Mouse (Mus musculus): ENCODE data around the gene Erc2. TPM values are rescaled to one million over a fixed set of nuclear protein-coding genes. Genes with fewer than 3 reads are reported as not detected.

Gene Erc2
- total and polyA plus RNA-seq, 2 experiments = 6.1 to 7.0 TPM

DNA sequence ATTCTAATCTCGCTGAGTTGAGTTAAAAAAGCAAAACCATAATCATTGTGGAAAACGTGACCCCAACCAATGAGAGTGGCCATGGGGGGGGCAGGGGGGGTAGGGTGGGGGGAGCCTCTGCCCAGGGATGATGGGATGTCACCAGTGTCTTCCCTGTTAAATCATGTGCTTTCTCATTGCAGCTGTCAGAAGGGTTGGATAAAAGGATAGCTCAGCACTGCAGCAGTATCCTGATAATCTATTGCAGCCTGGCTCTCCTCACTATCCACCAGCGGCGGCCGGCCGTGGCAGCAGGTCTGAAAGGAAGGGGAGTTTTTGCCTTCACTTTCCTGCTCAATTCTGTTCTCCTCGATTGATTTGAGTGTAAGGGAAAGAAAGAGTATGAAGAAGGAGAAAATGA lies 853.2 kb downstream of the Erc2 start:
- Histone ChIP-seq H3K4me1 (ENCODE audit: control insufficient read depth, insufficient read depth, low read length) (no peaks in the 10 kb centered on the region), H3K9ac (ENCODE audit: low read depth, low read length) (no peak overlapping the region), H3K27ac (replicated peaks; ENCODE audit: insufficient read depth, low read depth, low read length) (no peak overlapping the region), H3K79me2 (ENCODE audit: control insufficient read depth, insufficient read depth, low read length) (no peaks in the 10 kb centered on the region), H3K27me3 (ENCODE audit: control insufficient read depth, insufficient read depth, low read length) (no peaks in the 10 kb centered on the region), H3K36me3 (ENCODE audit: control insufficient read depth, insufficient read depth, low read length) (no peaks in the 10 kb centered on the region), H3K4me3 (ENCODE audit: insufficient read depth, low read depth, low read length) (no peak overlapping the region)
- TF ChIP-seq CTCF (IDR thresholded peaks at IDR 0.05; ENCODE audit: low read depth, low read length) (no peak), POLR2A (IDR thresholded peaks at IDR 0.05; ENCODE audit: extremely low read depth, insufficient read depth, low read length) (no peak)
- WGBS = 70% methylated on average over 7 of the region's 7 CpGs
- DNase-seq (ENCODE audit: extremely low read depth, low read depth, low spot score) = no peak

DNA sequence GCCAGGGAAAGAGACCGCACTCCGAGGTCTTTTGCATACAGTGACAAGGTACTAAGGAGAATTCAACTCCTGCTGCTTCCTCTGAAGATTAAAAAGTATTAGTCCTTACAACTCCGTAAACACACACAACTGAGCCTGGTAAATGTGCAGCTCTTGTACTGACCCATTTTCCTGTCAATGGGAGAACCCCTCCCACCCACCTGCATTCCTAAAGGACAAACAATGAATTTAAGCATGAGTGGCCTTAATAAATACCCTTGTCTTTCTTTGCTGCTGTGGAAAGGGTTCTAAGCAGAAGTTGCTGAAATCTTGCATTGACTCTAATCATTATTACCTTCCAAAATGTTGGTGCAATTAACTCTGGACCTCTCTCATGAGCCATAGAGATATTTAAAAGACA lies 854.5 kb downstream of the Erc2 start:
- Histone ChIP-seq H3K4me3 (ENCODE audit: insufficient read depth, low read depth, low read length) (no peak overlapping the region), H3K79me2 (ENCODE audit: control insufficient read depth, insufficient read depth, low read length) (no peaks in the 10 kb centered on the region), H3K27ac (replicated peaks; ENCODE audit: insufficient read depth, low read depth, low read length) (no peak overlapping the region), H3K4me1 (ENCODE audit: control insufficient read depth, insufficient read depth, low read length) (no peaks in the 10 kb centered on the region), H3K9ac (ENCODE audit: low read depth, low read length) (no peak overlapping the region), H3K36me3 (ENCODE audit: control insufficient read depth, insufficient read depth, low read length) (no peaks in the 10 kb centered on the region), H3K27me3 (ENCODE audit: control insufficient read depth, insufficient read depth, low read length) (no peaks in the 10 kb centered on the region)
- TF ChIP-seq POLR2A (IDR thresholded peaks at IDR 0.05; ENCODE audit: extremely low read depth, insufficient read depth, low read length) (no peak), CTCF (IDR thresholded peaks at IDR 0.05; ENCODE audit: low read depth, low read length) (no peak)
- 79% methylated on average over 3 of the region's 3 CpGs for WGBS
- no peak for DNase-seq (ENCODE audit: extremely low read depth, low read depth, low spot score)

DNA sequence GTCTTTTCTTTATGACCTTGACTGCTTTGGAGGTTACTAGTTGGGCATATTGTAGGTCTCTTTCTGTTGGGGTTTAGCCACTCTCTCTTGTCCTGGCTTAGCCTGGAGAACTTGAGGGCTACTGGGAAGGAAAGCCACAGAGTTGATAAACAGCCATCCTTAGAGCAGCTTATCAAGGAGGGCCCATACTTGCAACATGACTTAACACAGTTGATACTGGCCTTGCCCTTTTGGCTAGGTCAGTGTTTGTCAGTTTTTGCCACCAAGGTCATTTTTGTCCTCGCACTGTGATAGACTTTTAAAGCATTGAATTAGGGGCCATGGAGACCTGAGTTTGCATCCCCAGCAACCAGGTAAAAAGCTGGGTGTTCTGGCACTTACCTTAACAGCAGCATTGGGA lies 858.6 kb downstream of the Erc2 start:
- Histone ChIP-seq H3K4me1 (ENCODE audit: control insufficient read depth, insufficient read depth, low read length) (no peaks in the 10 kb centered on the region), H3K36me3 (ENCODE audit: control insufficient read depth, insufficient read depth, low read length) (no peaks in the 10 kb centered on the region), H3K27ac (replicated peaks; ENCODE audit: insufficient read depth, low read depth, low read length) (no peak overlapping the region), H3K27me3 (ENCODE audit: control insufficient read depth, insufficient read depth, low read length) (no peaks in the 10 kb centered on the region), H3K4me3 (ENCODE audit: insufficient read depth, low read depth, low read length) (no peak overlapping the region), H3K79me2 (ENCODE audit: control insufficient read depth, insufficient read depth, low read length) (no peaks in the 10 kb centered on the region), H3K9ac (ENCODE audit: low read depth, low read length) (no peak overlapping the region)
- WGBS = 82% methylated on average over 1 of the region's 1 CpGs
- no peak for DNase-seq (ENCODE audit: extremely low read depth, low read depth, low spot score)
- TF ChIP-seq POLR2A (IDR thresholded peaks at IDR 0.05; ENCODE audit: extremely low read depth, insufficient read depth, low read length) = no peak

DNA sequence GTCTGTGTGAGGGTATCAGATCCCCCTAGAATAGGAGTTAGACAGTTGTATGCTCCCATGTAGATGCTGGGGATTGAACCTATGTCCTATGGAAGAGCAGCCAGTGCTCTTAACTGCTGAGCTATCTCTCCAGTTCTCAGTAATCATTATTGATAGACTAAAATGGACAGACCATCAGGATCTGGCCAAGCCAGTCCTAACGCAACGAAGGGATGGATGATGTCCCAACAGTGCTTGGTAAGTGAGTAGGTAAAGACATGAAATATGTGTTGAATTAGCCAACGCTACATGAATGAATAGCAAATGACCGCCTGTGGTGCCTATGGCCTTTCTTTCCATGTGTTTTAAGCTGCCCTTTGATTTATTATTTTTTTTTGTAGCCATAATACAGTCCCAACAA lies 871.6 kb downstream of the Erc2 start:
- 92% methylated on average over 4 of the region's 4 CpGs for WGBS
- no peaks in the 10 kb centered on the region for H3K79me2 ChIP-seq (ENCODE audit: control insufficient read depth, insufficient read depth, low read length)
- no peaks in the 10 kb centered on the region for H3K36me3 ChIP-seq (ENCODE audit: control insufficient read depth, insufficient read depth, low read length)
- H3K4me3 ChIP-seq (ENCODE audit: insufficient read depth, low read depth, low read length) = no peak overlapping the region
- H3K27me3 ChIP-seq (ENCODE audit: control insufficient read depth, insufficient read depth, low read length) = no peaks in the 10 kb centered on the region
- no peak overlapping the region for H3K27ac ChIP-seq (replicated peaks; ENCODE audit: insufficient read depth, low read depth, low read length)
- H3K9ac ChIP-seq (ENCODE audit: low read depth, low read length) = no peak overlapping the region
- H3K4me1 ChIP-seq (ENCODE audit: control insufficient read depth, insufficient read depth, low read length) = no peaks in the 10 kb centered on the region
- DNase-seq (ENCODE audit: extremely low read depth, low read depth, low spot score) = no peak
- no peak for TF ChIP-seq POLR2A (IDR thresholded peaks at IDR 0.05; ENCODE audit: extremely low read depth, insufficient read depth, low read length)
- no peak for TF ChIP-seq CTCF (IDR thresholded peaks at IDR 0.05; ENCODE audit: low read depth, low read length)

DNA sequence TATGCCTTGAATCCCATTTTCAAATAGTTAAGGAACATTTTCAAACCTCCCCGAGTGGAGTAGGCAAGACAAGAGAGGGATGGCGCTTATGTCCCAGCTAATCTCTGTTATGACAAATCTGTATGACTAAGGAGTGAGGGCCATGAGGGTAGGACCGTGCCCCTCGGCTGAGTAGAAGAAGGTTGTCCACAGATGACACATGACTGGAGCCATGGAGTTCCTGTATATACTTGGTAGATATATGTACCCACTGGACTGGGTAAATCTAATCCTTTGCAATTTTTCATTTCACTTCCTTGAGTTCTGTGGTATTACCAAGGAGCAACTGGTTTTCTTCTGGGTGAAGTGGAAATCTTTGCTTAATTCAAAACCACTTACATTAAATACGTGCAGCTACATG lies 872.0 kb downstream of the Erc2 start:
- Histone ChIP-seq H3K4me3 (ENCODE audit: insufficient read depth, low read depth, low read length) (no peak overlapping the region), H3K4me1 (ENCODE audit: control insufficient read depth, insufficient read depth, low read length) (no peaks in the 10 kb centered on the region), H3K36me3 (ENCODE audit: control insufficient read depth, insufficient read depth, low read length) (no peaks in the 10 kb centered on the region), H3K27ac (replicated peaks; ENCODE audit: insufficient read depth, low read depth, low read length) (no peak overlapping the region), H3K79me2 (ENCODE audit: control insufficient read depth, insufficient read depth, low read length) (no peaks in the 10 kb centered on the region), H3K9ac (ENCODE audit: low read depth, low read length) (no peak overlapping the region), H3K27me3 (ENCODE audit: control insufficient read depth, insufficient read depth, low read length) (no peaks in the 10 kb centered on the region)
- TF ChIP-seq CTCF (IDR thresholded peaks at IDR 0.05; ENCODE audit: low read depth, low read length) (no peak), POLR2A (IDR thresholded peaks at IDR 0.05; ENCODE audit: extremely low read depth, insufficient read depth, low read length) (no peak)
- no peak for DNase-seq (ENCODE audit: extremely low read depth, low read depth, low spot score)
- WGBS = 92% methylated on average over 5 of the region's 5 CpGs

DNA sequence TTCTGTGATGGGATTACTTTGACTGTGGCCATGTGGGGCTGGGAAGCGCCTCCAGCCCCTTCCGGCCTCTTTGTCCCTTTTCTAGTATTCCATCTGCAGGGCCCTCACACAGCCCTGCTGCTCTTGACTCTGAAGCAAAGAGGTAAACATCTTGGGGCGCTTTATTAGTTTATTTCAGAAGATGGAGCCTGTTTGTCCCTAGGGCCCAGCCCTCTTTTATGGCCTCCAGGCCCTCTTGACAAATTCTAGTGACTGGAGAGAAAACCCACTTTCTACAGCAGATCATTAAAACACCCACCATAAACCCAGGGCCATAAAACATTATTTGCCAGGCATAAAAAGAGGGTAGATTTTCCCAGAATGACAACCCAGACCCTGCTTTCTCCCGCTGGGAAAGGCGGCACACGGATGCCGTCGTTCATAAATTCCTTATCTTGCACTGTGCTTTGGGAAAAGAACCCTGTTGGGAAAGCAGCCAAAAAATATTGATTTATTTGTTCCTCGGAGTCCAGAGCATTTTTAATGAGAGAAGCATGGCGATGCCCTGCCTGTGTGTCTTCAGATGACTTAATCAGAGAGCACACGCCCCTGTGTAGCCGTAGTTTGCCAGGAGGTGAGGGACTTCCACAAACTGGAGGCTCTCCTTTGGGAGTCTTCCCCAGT lies 879.1 kb downstream of the Erc2 start:
- Histone ChIP-seq H3K4me3 (ENCODE audit: insufficient read depth, low read depth, low read length) (no peak overlapping the region), H3K79me2 (ENCODE audit: control insufficient read depth, insufficient read depth, low read length) (no peaks in the 10 kb centered on the region), H3K27ac (replicated peaks; ENCODE audit: insufficient read depth, low read depth, low read length) (no peak overlapping the region), H3K9ac (ENCODE audit: low read depth, low read length) (no peak overlapping the region), H3K36me3 (ENCODE audit: control insufficient read depth, insufficient read depth, low read length) (no peaks in the 10 kb centered on the region), H3K4me1 (ENCODE audit: control insufficient read depth, insufficient read depth, low read length) (no peaks in the 10 kb centered on the region), H3K27me3 (ENCODE audit: control insufficient read depth, insufficient read depth, low read length) (0 out of 2 replicates have a peak, but pooled peaks cover 3% of the 10 kb centered on the region)
- DNase-seq (ENCODE audit: extremely low read depth, low read depth, low spot score) = peak; percentile 62
- no peak for TF ChIP-seq CTCF (IDR thresholded peaks at IDR 0.05; ENCODE audit: low read depth, low read length)
- TF ChIP-seq POLR2A (IDR thresholded peaks at IDR 0.05; ENCODE audit: extremely low read depth, insufficient read depth, low read length) = no peak
- WGBS = 40% methylated on average over 12 of the region's 12 CpGs
